Mouse (Mus musculus) frontal cortex, adult (tissue): Measurements from ENCODE around the gene Shroom1.

ENCODE experiments used
- ATAC-seq: cut with Nextera tagmentation; 2 replicates; pipeline ENCODE4 v1.9.2; 2017; ENCODE audit warnings: mild to moderate bottlenecking, moderate library complexity, mixed read lengths; ENCODE audit not compliant: low TSS enrichment

The Shroom1 gene

GRCm38 (mm10) chr11:53479783-53480301 lies 22.8 kb downstream of the Shroom1 start, which contains the start of the genes Gm9945 and Sowaha:
Gene Gm9945 (plus strand): TSS chr11:53480166.
Gene Sowaha (minus strand): TSS chr11:53480274.
- ATAC-seq: peak; percentile 62

- ATAC-seq: no peak
These were observed 24.2 kb downstream of the Shroom1 start for GRCm38 (mm10) chr11:53481088-53481730.

GRCm38 (mm10) chr11:53483159-53483891 lies 26.3 kb downstream of the Shroom1 start:
- ATAC-seq: no peak

- ATAC-seq: no peak
These were observed 28.7 kb downstream of the Shroom1 start for GRCm38 (mm10) chr11:53485719-53486118.

DNA sequence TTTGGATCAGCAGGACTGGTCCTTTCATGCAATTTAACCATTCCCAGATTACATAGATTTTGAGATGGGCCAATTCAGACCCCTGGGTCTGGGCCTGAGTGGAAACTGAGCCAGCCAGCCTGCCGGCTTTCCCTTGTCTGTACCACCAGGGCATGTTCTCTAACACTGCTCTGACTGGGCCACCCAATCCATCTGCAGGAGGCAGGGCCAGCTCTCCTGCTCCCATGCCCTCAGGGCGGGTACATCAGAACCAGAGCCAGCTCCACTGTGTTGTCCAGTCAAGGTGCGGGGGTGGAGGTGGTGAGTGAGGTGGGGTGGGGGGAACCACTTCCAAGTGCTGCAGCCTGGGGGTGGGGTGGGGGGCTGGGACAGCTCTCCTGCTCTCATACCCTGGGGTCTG lies 29.3 kb downstream of the Shroom1 start:
- no peak for ATAC-seq

DNA sequence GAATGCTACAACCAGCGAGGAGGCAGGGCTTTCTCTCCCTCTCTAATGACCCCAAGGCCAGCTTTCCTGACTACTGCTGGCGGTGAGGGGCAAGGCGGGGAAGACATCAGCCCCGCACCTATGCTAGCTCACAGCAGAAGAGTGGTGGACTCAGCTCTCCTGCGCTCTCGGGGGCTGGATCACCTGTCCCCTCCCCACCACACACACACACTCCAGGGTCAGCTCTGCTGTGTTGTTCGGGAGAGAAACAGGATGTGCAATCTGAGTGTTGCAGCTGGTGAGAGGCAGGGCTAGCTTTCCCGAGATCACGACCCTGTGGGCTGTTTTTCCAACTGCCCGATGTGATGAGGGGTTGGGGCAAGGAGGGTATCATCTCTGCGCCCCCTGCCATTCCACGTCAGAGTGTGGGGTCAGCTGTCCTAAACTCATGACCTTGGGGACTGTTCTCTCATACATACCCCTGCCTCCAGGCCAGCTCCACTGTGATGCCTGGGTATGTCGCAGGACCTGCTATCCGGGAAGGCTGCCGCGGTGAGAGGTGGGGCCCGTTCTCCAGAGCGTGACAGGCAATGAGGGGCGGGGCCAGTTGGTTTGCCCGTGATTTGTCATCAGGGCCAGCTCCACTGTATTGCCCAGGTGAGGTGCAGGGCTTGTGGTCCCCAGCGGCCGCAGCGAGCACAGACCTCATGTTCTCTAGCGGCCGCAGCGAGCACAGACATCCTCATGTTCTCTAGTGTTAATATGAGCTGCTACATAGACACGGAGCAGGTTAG lies 30.0 kb downstream of the Shroom1 start:
- peak; percentile 78 for ATAC-seq

DNA sequence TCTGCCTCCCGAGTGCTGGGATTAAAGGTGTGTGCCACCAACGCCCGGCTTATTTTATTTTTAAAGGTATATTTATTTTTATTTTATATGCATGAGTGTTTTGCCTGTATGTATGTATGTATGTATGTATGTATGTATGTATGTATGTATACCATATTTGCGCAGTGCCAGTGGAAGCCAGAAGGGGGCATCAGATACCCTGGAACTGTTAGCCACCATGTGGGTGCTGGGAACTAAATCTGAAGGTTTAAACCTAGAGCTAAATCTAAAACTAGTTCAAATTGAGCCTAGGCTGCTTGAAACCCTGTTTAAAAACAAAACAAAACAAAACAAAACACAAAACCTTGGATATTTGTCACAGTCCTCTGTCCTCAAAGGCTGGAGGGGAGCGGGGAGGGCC lies 32.0 kb downstream of the Shroom1 start:
- ATAC-seq: no peak

GRCm38 (mm10) chr11:53489421-53489820 lies 32.4 kb downstream of the Shroom1 start:
- no peak for ATAC-seq

DNA sequence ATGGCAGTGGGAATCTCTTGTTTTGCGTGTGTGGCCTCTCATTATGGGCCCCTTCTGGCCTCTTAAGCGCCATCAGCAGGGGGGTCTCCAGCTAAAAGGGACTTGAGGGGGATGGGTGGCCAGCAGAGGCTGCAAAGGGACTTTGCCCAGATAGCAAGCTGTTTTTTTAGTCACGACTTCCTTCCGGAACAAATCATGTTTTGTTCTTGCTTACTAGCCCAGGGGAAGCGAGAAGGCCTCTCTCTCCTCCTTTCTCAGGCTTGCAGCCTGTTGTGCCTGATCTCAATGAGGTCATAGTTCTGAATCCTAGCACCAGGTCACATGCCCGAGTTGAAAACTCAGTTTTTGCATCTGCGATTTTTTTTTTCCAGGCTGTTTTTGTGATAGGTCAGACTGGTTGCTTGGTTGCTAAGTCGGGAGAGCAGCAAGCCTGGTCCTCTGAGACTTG lies 35.0 kb downstream of the Shroom1 start:
- ATAC-seq: no peak

- no peak for ATAC-seq
These were observed 36.4 kb downstream of the Shroom1 start for GRCm38 (mm10) chr11:53493243-53493955.

DNA sequence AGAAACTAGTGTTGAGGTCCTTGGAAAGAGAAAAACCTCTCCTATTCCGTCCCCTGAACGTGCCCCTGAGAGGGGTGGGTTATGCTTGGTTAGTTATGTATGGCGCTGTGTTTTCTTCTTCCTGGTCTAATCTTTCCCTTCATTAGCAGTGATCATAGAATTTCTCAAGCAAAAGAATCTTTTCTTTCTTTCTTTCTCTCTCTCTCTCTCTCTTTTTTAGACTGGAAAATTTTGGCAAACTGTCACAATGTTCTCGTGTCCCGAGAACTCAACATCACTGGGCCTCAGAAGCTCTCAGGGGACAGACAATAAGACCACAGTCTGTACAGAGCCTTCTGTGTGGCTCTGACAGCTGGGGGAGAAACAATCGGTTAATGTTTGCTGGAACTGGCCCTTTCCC lies 38.4 kb downstream of the Shroom1 start:
- no peak for ATAC-seq

GRCm38 (mm10) chr11:53496946-53497345 lies 39.9 kb downstream of the Shroom1 start:
- ATAC-seq: peak; percentile 93

DNA sequence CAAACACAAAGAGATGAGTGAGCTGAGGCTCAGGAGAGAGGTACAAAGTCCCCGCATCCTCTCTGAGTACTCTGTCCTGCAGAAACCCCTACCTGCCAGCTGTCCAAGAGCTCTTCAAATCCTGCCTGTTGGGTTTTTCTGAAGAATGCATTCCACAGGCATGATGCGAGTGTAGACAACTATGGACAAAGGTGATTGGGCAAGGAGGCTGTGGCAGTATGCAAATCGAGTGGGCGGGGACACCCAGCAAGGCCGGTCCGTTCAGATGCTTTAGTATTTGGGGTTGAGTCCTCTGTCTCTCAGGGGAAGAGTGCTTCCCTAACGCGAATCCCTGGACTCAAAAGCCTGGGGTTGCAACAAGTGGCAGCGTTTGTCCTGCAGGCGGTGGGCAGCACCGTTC lies 43.6 kb downstream of the Shroom1 start:
- ATAC-seq: no peak

- ATAC-seq: peak; percentile 92
These were observed 45.2 kb downstream of the Shroom1 start for GRCm38 (mm10) chr11:53502039-53502765.

- ATAC-seq: no peak
These were observed 46.7 kb downstream of the Shroom1 start for GRCm38 (mm10) chr11:53503738-53504137.

DNA sequence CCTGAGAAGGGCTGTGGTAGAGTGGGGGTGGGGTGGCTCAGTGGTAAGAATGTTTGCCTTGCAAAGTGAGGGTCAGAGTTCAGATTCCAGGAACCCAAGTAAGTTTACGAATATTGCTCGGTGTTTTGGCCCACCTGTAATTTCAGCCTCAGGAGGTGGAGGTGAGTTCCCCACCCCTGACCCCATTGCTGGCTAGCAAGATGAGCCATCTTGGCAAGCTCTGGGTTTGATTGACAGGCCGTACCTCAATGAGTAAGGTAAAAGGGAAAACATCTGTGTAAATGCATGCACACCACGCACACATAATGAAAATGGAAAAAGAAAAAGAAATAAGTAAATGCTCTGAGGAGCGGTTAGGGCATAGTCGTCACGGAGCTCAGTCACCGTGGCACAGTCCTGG lies 47.4 kb downstream of the Shroom1 start:
- no peak for ATAC-seq

- no peak for ATAC-seq
These were observed 48.1 kb downstream of the Shroom1 start for GRCm38 (mm10) chr11:53505026-53505663.

GRCm38 (mm10) chr11:53507098-53507805 lies 50.2 kb downstream of the Shroom1 start:
- ATAC-seq: no peak

GRCm38 (mm10) chr11:53508152-53508551 lies 51.1 kb downstream of the Shroom1 start:
- ATAC-seq: no peak

GRCm38 (mm10) chr11:53508591-53508990 lies 51.6 kb downstream of the Shroom1 start:
- no peak for ATAC-seq
